Mouse (Mus musculus): ENCODE results near the gene Grid2. TPM values are rescaled to one million over a fixed set of nuclear protein-coding genes. Genes with fewer than 3 reads are reported as not detected.
A peak's percentile ranks its signal among the peaks of the same experiment; 100 is the strongest.

Grid2 gene
- total RNA-seq, 2 experiments from 2014 or later = not detected

DNA sequence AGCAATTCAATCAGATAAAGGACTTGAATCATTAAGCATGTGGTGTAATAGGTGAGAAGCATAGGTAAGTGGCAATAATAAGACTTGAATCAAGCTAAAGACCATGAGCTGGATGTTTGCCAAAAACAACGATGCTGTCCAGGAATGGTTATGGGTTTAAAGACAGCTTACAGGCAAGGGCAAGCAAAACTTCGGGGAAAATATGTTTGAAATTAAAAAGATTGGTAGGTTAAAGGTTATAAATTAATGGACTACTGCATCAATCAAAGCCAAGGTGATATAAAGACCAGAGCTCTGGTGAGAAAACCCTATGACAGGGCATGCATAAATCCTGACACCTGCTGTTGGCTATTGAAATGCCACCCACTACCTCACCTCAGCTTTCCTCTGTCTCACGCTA is 1072.2 kb downstream of the Grid2 start:
- DNase-seq = no peak

DNA sequence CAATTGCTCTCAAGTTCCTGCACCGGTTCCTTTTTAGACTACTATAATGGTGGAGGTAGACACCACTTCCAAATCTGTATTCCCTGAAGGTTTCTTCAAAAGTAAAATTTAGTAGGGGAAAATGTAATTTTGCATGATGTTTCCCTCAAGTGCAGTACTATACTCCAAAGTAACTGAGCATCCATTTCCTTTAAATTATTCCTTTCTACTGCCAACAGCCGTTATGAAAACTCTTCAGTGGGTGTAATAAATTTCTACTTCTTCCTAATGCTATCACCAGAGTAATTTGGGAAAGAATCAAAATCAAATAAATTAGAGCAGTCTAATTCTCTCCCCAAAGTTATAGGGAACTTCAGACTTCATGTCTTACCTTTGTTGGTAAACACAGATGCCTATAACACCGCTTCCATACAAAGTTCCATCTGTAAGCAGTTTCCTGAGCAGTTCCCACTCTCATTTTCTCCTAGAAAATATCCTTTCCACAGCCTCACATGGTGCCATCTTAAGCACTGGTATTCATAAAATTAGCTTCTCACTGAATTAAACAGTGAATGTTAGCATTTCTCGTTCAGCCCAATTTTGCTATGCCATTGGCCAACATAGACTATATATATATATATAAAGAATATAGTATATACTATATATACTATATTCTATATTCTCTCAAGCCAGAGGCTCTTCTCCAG is 1142.9 kb downstream of the Grid2 start:
- DNase-seq = no peak

DNA sequence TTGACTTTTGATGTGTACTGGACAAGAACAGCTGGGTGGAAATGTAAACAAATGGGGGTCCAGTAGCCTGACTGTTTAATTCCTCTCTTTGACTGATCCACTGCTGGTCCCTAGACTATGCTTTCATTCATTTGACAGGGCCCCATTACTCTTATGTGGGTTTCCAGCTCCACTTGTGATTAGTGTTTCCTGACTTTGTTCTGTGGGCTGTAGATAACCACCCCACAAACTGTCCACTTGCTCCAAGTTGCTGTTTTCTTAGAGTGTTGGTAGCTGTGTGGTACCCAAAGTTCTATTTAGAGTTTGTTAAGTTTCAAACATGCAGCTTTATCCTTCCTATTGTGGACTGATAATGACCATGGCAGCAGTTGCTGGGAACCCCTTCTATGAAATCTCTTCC is 1172.0 kb downstream of the Grid2 start:
- no peak for DNase-seq

DNA sequence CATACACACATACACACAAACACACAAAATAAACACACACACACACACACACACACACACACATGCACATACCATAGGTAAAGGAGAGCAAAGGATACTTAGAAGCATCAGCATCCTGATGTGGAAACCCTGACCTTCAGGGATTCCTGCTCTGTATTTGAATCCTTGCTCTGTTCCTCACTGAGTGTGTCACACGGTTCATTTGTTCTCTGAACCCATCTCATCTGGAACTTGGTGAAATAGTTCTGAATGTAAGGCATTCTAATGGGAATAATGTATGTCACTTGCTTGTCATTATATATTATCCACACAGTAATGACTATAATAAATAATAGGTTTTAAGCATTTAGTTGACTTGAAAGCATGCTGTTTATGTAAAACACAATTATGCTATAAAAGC is 1173.2 kb downstream of the Grid2 start:
- DNase-seq = no peak

DNA sequence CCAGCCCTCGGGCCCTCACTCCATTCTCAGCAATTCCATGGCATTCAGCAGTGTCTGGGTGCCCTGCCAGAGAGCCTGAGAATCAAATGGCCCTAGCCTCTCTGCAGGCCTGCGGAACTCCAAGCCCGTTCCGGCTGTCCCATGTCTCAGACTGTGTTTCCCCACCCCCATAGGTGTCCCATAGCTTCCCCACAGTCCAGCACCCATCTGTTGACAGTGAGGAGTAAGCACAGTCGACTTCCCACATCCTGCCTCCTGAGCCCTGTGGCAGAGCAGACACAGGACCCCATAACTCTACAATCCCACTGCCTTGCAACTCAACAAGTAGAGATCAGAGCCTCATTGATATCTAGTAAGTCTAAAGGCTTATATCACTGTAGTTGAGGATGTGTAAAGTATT is 1192.5 kb downstream of the Grid2 start:
- DNase-seq = no peak

DNA sequence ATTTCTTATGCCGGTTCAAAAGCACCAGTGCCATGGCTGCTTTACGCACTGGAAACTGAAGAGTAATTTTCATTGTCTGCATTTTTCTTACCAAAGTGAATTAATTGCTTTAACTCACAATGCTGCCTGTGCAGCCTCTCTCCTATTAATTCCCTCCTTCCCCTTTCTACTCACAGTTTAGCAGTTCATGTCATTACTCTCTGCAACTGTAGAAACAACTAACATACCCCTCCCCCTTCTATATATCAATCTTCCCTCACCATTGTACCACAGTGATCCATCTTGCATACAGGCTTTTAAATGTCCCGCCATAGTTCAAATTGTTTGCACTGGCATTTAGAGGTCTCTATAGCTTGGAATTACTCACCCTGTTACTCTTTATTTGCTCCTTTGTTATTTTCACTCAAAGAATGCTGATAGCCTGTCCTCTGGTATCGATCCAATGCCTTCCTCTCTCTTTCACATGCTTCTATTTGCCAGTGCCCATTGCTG is 1193.2 kb downstream of the Grid2 start:
- no peak for DNase-seq

DNA sequence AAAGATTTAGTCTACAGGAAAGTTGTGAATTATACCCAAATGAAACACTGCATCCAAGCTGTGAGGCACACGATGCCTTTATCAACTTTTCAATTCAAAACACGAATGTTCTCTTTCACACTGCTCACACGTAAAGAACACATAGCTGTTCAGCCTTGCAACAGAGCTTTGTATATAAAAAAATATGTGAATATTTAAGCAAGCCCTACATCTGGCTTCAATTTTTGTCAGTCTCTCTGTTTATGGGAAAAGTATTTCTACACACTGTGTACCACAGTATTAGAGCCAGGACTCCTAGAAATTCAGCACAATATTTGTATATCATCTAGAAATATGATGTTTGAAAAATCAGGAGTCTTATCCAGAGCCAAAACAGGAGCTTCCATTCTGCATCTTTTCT is 1195.1 kb downstream of the Grid2 start:
- DNase-seq = no peak

DNA sequence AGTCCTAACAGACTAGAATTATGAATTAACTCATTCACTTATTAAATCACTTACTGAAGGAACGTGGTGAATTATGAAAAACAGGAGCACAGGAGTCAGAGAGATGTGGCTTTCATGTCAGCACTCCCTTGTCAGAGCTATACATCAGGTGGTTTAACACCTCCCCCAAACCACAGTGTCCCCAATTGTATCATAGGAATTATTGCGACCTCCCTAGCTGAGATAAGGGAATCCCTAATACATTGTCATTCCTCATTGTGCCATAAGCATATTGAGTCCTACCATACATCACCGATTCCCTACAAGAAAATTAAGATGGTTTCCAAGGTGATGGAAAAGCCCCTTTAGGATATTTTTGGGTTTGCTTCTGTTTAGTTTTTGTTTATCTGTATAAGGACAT is 1224.2 kb downstream of the Grid2 start:
- no peak for DNase-seq

DNA sequence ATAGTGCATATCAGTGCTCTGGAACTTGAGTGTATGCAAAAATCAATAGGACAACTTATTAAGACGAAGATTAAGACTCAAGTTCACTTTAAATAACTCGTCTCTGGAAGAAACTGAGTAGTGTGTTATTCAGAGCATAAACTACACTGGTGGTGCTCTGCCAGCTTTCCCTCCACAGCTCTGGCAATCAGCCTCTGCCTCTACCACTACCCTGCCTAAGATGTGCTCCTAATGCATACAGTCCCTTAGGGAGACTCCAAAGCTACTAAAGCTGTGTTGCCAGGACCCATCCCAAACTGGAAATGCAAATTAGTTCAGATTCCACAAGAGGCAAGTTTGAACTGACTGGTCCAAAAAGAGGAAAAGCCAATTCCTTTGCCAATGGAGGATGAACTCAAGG is 1224.9 kb downstream of the Grid2 start:
- no peak for DNase-seq

DNA sequence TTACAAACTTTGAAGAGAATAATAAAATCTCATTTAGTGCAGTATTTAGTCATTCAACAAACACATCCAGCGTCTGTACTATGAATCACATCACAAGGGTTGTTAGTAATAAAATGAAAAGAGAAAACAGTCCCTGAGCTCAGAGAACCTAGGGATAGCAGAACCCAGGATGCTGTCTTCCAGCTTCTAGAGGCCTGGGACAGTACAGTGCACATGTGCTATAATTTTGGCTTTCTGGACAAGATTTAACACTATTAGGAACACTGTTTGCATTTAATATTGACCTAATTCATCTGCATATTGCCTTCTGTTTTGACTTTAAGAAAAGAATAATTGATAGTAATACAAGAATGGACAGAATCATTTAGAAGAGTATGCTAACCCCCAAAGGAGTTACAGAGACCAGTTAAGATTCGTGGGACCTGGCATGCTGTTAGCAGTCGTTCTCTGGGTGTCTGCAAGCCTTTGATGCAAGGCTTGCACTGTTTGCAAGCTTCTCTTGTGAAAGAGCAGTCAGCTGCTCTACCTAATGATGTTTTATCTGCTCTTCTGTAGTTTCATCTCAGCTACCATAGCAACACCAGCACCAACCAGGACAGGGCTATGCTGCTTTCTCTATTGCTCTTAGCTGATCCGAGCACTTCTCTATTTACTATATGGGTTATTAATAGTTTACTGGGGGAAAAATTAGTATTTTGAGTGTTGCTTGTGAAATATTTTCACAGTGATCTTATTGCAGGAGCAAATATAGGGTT is 1234.8 kb downstream of the Grid2 start:
- DNase-seq = no peak

DNA sequence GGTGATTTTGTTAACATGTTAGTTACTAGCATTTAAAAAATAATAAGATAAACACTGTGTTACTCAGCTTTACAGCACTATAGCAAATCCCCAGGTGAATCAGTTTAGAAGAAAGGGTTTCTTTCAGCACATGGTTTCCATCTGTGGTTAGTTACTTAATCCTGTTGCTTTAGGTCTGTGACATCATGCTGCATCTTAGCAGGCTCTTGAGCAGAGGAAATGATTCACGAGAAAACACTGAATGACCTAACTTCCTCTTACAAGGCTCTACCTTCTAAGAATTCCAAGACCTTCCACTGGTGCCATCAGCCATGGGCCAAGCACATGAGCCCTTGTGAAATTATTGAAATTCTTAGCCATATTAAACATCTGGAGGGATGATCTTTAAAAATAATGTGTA is 1248.7 kb downstream of the Grid2 start:
- DNase-seq = no peak

DNA sequence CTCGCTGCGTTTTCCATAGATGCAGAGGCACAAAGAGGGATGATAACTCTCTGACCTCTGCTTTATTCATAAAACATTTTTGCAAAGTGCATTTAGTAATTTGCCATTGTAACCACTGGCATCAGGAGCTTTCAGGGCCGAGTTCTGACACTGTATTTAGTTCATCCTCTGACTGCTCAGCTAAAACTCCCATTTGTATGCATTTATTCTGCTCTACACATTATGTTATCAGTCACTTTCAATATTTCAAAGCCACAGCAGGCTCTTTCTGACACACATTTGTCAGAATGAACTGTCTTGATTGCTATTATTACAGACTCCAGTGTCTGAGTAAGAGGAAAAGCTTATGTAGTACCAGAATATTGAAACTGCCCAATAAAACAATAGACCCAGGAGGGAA is 1286.5 kb downstream of the Grid2 start:
- DNase-seq = no peak

DNA sequence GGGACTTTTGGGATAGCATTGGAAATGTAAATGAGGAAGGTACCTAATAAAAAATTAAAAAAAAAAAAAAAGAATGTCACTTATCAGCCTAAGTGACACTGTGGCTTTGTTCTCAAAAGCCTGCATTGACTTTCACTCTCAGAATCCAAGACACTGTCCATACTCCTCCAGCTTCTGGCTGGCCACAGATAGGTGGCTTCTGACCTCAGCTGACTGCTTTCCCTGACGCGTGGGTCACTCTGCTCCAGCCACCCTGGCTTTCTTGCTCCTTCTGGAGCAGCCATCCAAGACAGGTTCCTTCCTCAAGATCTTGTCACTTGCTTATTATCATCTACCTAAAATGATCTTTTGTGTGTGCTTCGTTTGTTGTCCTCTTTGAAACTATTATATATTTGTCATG is 1298.0 kb downstream of the Grid2 start:
- no peak for DNase-seq

DNA sequence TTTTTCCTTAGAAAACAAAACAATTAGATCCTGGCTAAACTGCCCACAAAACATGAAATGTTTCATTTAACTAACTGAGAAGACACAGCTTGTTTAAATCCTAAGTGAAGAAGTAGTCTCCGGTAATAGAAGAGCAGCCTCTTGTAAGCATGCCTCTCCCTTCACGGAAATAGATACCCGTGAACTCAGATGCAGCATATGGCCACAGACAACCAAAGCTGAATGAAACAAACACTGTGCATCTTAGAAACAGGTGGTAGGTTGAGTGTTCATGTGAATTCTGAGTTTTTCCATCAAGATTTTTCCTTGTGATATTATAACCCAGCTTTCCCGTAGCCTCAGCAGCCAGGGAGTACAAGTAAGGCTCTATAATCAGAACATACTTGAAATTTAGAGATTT is 1299.5 kb downstream of the Grid2 start:
- DNase-seq = no peak

DNA sequence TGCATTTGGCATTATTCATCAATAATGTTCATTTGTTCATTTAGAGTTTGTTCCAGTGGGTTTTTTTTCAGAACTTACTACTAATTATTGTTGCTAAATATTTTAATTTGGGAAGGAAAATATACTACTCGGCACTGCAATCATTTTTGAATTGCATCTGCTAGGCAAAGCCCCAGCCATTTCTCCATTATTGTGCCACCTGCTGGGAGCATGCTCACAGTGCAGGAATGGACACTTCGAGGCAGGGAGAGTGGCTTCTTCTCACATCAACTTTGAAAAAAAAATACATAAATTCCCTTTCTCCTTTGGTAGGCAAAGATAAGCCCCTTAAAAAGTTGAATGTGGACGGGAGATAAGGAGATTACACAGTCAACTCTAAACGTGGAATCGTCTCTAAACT is 1312.9 kb downstream of the Grid2 start:
- DNase-seq = peak in 1 of 2 experiments; percentile 17

DNA sequence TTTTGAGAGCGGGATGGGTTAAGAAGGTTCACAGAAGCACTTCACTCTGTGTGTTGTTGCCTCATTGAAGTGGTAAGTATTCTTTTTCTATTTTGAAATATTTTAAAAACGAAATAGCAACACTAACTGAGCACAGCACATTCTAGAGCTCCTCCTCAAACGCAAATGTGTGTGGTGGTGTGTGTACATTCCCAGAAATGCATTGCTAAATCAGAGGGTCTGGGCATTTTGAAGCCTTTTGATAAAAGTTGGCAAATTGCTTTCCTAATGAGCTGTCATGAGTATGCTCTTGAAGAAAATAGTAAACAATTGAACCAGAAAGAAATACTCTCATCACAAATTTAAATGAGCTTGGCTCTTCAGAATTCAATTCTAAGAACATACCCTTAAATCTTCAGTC is 1325.7 kb downstream of the Grid2 start:
- DNase-seq = no peak

DNA sequence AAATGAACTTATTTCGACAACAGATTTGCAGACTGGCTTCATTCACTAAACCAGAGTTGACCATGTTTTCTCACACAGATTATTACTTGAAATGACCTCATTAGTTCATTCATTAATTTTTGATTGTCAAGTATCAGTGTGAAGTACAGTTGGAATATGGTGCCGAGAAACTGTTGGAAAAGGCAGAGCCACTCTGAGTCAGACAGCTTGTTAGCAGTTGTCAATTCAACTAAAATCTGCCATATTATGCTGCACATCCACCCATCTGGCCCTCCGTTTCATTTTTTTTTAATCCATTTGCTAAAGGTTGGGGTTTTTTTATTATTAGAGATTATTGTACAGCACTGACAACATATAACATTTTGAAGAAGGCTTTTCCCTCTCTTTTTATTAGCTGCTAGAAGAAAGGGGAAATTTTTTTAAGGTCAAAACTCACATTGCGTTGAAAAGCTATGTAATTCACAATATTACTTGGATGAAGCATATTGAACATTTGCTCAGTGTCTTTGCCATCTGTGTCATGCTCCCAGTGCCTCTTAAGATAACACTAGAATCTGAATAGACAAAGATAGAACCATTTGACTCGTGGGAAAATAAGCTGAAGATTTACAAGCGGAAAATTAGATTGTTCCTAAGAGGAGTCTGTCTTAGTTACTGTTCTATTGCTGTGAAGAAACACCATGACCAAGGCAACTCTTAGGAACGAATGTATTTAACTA is 1333.0 kb downstream of the Grid2 start:
- no peak for DNase-seq

DNA sequence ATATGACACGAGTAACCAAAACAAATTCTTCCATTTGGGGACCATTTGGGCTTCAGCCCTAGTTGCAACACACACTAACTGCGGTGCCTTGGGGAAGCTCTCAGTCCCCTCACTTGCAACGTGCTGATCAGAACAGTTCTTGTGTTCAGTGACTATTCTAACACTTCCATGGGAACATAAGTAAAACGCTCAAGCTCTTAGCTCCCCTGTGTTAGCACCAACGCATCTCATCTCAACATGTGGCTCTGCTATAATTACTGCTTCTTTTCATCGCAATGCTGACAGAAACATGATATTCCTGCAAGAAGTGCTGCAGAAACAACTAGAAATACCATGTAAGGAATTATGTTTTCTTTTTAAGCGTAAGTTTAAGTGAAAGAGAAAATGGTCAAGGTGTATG is 1340.6 kb downstream of the Grid2 start:
- no peak for DNase-seq

DNA sequence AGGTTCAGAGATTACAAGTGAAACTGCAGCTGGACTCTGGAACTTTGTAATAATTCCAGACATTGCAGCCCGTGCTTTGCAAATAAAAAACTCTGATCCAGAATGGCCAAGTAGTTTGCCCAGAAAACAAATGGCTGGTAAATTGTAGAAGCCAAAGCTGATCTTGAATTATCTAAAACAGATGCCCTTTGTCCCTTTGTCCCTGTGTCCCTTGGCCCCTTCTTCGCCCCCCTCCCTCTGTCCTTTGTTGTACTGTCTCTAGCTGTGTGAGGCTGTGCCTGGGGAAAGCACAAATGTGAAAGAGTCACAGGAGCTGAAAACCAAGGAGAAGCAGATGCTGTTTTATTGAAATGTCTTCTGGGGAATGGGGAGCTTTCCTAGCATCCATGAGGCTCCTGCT is 1341.2 kb downstream of the Grid2 start:
- no peak for DNase-seq

DNA sequence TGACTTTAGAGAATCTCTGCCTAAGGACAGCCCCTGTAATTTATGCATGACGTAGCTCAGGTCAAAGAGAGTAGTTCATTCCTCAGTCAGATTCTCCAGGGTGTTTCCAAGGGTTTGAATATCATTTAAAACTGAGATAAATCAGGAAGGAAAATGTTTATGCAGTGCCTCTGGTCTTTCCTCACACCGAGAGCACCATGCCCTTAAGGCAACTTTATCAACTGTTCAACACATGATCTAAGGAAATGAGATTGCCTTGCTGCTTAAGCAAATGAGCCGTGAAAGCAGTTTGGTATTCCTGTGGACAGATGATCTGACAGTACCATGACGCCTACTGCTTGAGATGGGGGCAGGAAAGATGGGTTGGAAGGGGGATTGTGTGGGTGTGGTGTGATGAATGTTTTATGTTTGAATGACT is 1342.5 kb downstream of the Grid2 start:
- DNase-seq = no peak

DNA sequence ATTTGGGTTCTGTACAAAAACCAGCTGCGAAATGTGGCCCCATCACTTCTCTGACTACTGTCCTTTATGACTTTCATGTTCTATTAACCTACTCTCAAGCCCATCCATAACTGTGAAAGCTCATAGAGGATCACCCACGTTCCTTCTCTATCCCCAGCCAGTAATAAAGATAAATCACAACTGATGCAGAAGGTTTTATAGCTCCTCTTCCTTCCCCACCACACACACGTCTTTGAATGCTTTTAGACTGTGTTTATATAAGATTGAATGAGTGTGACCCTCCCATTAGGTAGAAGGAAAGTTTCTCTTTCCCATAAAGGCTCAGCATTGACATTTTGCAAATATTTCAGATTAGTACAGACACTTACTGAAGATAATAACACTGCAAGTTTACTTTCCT is 1350.1 kb downstream of the Grid2 start:
- DNase-seq = no peak

DNA sequence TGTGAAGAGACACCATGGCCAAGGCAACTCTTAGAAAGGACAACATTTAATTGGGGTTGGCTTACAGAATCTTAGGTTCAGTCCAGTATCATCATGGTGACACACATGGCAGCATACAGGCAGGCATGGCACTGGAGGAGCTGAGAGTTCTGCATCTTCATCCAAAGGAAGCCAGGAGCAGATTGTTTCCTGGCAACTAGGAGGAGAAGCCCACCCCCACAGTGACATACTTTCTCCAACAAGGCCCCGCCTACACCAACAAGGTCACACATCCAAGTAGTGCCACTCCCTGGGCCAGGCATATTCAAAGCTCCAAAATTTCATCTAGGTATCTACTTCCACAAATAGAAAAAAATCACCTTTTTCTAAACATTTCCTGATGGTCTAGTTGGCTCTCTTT is 1351.4 kb downstream of the Grid2 start:
- no peak for DNase-seq

DNA sequence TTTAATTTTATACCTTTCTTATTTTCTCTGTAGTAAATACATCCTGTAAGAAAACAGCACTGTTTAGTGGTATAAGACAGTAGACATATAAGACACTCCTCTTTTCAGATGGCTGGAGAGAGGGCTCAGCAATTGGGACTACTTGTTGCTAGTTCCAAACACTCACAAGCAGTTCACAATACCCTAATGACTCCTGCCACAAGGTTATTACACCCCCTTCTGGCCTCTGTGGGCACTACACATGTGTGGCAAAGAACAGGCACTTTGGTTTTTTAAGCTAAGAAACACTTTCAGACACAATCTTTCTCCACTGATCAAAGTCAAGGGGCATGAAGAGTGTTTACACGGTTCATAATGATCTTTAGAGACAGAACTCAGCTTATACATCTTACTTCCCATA is 1352.3 kb downstream of the Grid2 start:
- no peak for DNase-seq
